Mouse (Mus musculus) limb, embryonic 14.5 days (tissue): ENCODE results near the gene Ror1. TPM values are rescaled to one million over a fixed set of nuclear protein-coding genes. Genes with fewer than 3 reads are reported as not detected.
A peak's percentile ranks its signal among the peaks of the same experiment; 100 is the strongest.

Source experiments
- ATAC-seq: fragments of 200-750 bp; cut with Nextera tagmentation; 2 replicates; pipeline ENCODE4 v1.8.0; 2017; ENCODE audit warnings: low read depth, moderate number of reproducible peaks, moderate TSS enrichment; ENCODE audit not compliant: low FRiP score
- DNase-seq: peaks from one replicate; pipeline ENCODE4 v3.0.0-alpha.2; 2015; ENCODE audit warnings: low spot score
- H3K27ac ChIP-seq: fragments of 300-500 bp; sonication (generic); replicated peaks from 2 replicates; pipeline ENCODE4 v1.5.1; 2014; ENCODE audit warnings: low read depth, mild to moderate bottlenecking, low read length, moderate library complexity, mixed read lengths
- H3K27me3 ChIP-seq: fragments of 300-500 bp; sonication (generic); 2 replicates; pipeline ENCODE4 v1.6.1; 2014; ENCODE audit warnings: low read length, mixed read lengths; ENCODE audit not compliant: control insufficient read depth, insufficient read depth
- H3K36me3 ChIP-seq: fragments of 300-500 bp; sonication (generic); 2 replicates; pipeline ENCODE4 v1.6.1; 2014; ENCODE audit warnings: mild to moderate bottlenecking, low read length, moderate library complexity, mixed read lengths; ENCODE audit not compliant: control insufficient read depth, insufficient read depth
- H3K4me1 ChIP-seq: fragments of 300-500 bp; sonication (generic); 2 replicates; pipeline ENCODE4 v1.6.1; 2014; ENCODE audit warnings: antibody characterized with exemption, low read length, mixed read lengths; ENCODE audit not compliant: control insufficient read depth, insufficient read depth
- H3K4me2 ChIP-seq: fragments of 300-500 bp; sonication (generic); replicated peaks from 2 replicates; pipeline ENCODE4 v1.6.1; 2014; ENCODE audit warnings: low read depth, mild to moderate bottlenecking, low read length, moderate library complexity; ENCODE audit not compliant: severe bottlenecking
- H3K4me3 ChIP-seq: fragments of 300-500 bp; sonication (generic); replicated peaks from 2 replicates; pipeline ENCODE4 v1.5.1; 2014; ENCODE audit warnings: low read length
- H3K9ac ChIP-seq: fragments of 300-500 bp; sonication (generic); 2 replicates; pipeline ENCODE4 v1.6.1; 2014; ENCODE audit warnings: mild to moderate bottlenecking, low read depth, low read length, moderate library complexity; ENCODE audit not compliant: severe bottlenecking
- H3K9me3 ChIP-seq: fragments of 300-500 bp; sonication (generic); 2 replicates; pipeline ENCODE4 v1.6.1; 2016; ENCODE audit warnings: low read length; ENCODE audit not compliant: control insufficient read depth
- POLR2A ChIP-seq: fragments of 200-500 bp; IDR thresholded peaks from 2 replicates; pipeline ENCODE4 v1.8.0; 2012; ENCODE audit warnings: inconsistent platforms, mild to moderate bottlenecking, moderate library complexity, borderline replicate concordance; ENCODE audit not compliant: insufficient read depth, insufficient read length; ENCODE audit errors: extremely low read depth
- WGBS: fragments of 180-500 bp; shearing (Covaris S2); extraction: QIAGEN DNeasy Blood & Tissue Kit; methylation state at CpG from one replicate; pipeline ENCODE4 v1.1.7; 2014; 5-methylcytosine and 5-hydroxymethylcytosine counted together
- polyA plus RNA-seq, 2 experiments: library from polyadenylated mRNA; depleted of rRNA in 1 of 2; stranded (reverse) in 1 of 2; unstranded in 1 of 2; fragments of >200 nt; fragmentation: Nextera tagmentation in 1 of 2; extraction: Ambion mirVana in 1 of 2; gene quantifications; 2 replicates each; pipeline versions ENCODE4 v1.2.1 to v1.2.3; 2012 to 2014

The Ror1 gene
- polyA plus RNA-seq, 2 experiments, result 8.6 to 12.0 TPM

DNA sequence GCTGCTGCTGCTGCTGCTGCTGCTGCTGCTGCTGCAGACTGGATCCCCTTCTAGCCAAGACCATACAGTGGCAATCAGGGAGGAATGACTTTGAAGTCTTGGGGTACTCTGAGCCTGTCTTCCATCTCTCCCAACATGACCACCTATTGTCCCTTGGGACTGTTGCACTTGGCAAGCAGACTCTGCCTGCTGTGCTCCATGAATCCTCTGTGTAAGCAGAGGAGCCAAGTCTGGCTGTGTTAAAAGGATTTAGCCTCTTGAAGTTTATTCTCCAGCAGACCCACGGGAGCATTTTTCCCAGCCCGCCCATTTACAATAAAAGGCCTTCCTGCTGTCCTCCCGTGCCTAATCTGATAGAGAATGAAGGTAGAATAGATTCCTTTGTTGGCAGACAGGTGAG, 327.2 kb downstream of the Ror1 start:
- peak; percentile 25 for DNase-seq
- Histone ChIP-seq H3K4me2 (no peak overlapping the region), H3K27me3 (no peaks in the 10 kb centered on the region), H3K9ac (no peak overlapping the region), H3K4me3 (no peak overlapping the region), H3K27ac (no peak overlapping the region), H3K36me3 (0 out of 2 replicates have a peak, but pooled peaks cover 3% of the 10 kb centered on the region), H3K4me1 (peaks cover 3% of the 10 kb centered on the region; the same call in 1 of the 2 replicates), H3K9me3 (no peaks in the 10 kb centered on the region)
- WGBS, result 20% methylated on average over 3 of the region's 3 CpGs
- ATAC-seq, result no peak
- no peak for TF ChIP-seq POLR2A

DNA sequence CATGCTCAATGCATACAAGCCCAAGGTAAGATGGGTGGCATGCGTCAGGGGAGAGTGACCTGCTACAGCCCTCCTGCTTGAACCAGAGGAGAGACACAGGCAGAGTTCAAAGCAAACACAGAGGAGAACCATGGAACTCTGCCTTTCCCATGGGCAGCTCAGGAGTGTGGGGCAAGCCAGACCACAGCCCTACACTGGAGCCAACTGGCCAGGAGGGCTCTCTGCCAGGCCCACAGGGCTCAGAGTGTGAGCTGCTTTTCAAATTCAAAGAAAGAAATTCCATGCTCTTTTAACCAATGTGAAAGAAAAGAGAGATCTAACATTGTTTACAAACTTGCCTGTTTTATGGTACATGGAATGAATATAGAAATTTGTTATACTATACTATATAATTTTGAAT, 330.5 kb downstream of the Ror1 start:
- Histone ChIP-seq H3K27me3 (no peaks in the 10 kb centered on the region), H3K36me3 (0 out of 2 replicates have a peak, but pooled peaks cover 3% of the 10 kb centered on the region), H3K9ac (no peak overlapping the region), H3K4me2 (no peak overlapping the region), H3K4me3 (no peak overlapping the region), H3K9me3 (no peaks in the 10 kb centered on the region), H3K4me1 (peaks cover 8% of the 10 kb centered on the region), H3K27ac (no peak overlapping the region)
- TF ChIP-seq POLR2A, result no peak
- DNase-seq, result no peak
- ATAC-seq, result no peak
- 86% methylated on average over 1 of the region's 1 CpGs for WGBS

DNA sequence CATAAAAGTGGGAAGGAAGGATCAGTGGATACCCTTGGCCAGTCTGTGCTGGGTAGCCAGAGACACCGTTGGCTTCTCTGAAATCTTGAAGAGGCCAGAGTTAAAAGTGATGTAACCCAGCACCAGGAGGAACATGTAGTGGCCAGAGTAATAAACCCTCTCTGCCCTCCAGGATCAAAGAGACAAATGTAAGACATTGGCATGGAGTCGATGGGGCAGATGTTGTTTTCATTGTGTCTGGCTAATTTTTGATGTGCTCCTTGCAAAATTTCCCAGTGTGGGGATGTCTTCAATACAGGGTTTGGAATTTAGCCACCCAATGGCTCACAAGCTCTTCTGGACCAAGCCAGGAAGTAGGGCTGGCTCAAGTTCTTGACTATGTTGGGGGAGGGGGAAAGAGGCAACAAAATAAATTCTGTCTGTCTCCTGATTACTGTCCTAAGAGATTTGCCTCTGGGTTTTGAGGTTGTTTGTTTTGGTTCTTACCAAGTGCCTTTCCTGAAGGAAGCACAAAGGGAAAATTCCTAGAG, 333.8 kb downstream of the Ror1 start:
- ATAC-seq (no peak), DNase-seq (no peak)
- no peak overlapping the region for H3K4me2 ChIP-seq
- H3K36me3 ChIP-seq, result 0 out of 2 replicates have a peak, but pooled peaks cover 3% of the 10 kb centered on the region
- no peaks in the 10 kb centered on the region for H3K9me3 ChIP-seq
- H3K4me1 ChIP-seq, result peaks cover 5% of the 10 kb centered on the region; the same call in 1 of the 2 replicates
- no peaks in the 10 kb centered on the region for H3K27me3 ChIP-seq
- no peak overlapping the region for H3K27ac ChIP-seq
- H3K4me3 ChIP-seq, result no peak overlapping the region
- no peak for TF ChIP-seq POLR2A
- H3K9ac ChIP-seq, result no peak overlapping the region
- WGBS, result 34% methylated on average over 2 of the region's 2 CpGs

DNA sequence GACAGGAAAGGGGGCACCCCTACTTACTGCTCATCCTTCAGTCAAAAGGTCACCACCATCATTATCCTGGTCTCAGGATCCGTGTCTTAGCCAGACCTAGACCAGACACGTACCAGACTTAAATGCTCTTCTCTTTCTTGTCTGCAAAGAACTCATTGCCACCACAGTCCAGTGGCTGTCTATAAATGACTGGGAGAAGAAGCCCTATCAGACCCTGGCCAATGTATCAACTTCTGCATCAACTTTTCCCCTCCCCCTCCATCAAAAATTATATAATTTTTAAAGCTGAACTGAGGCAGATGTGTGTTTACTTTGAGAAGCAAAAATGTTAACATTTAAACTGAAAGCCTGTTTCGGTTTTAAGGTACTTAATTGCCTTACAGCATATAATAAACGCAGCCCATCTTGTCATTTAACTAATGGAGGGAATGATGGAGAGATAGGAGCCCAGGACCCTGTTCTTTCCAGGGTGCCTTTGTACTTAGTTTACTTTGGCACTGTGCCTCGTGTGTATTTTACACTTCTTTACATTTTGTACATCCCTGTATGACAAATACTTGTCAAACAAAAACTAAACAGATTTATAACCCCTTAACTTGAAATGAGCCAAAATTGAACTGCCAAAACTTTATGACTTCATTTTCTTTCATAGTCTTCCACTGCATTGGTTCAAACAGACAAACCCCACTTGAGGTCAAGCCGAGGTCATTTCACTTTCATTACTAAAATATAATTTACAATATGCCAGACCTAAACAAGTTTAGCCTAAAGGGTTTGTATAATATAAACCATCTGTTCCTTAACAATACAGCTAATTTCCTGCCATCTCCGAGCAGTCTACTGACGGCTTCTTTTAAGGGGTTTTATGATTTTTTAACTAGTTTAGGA, 339.9 kb downstream of the Ror1 start:
- Histone ChIP-seq H3K27me3 (no peaks in the 10 kb centered on the region), H3K4me1 (peaks cover 10% of the 10 kb centered on the region), H3K4me2 (no peak overlapping the region), H3K27ac (no peak overlapping the region), H3K9ac (no peak overlapping the region), H3K9me3 (no peaks in the 10 kb centered on the region), H3K36me3 (no peaks in the 10 kb centered on the region), H3K4me3 (no peak overlapping the region)
- DNase-seq (peak; percentile 76), ATAC-seq (peak; percentile 71)
- 19% methylated on average over 8 of the region's 8 CpGs for WGBS
- no peak for TF ChIP-seq POLR2A

DNA sequence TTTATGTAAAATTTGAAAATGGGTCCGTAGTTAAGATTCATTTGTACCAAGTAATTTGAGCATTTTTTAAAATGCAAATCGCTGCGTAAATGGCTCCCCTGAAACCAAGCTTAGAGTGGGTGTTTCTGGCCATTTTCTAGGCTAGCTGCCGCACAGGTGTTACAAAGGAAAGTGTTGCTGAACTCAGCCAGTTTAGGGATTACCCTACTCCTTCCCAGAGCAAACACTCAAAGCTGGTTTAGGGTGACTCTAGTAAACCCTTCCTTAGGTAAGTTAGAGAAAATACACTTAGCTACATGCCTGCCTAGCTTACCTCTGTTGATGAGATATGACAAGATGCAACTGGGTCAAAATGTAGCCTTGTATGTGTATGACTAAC, 340.6 kb downstream of the Ror1 start:
- no peak overlapping the region for H3K9ac ChIP-seq
- DNase-seq, result no peak
- peaks cover 5% of the 10 kb centered on the region; the same call in 1 of the 2 replicates for H3K36me3 ChIP-seq
- H3K4me1 ChIP-seq, result peaks cover 10% of the 10 kb centered on the region
- 20% methylated on average over 4 of the region's 4 CpGs for WGBS
- H3K4me3 ChIP-seq, result no peak overlapping the region
- H3K27ac ChIP-seq, result no peak overlapping the region
- no peaks in the 10 kb centered on the region for H3K27me3 ChIP-seq
- H3K4me2 ChIP-seq, result no peak overlapping the region
- peak; percentile 44; the same call in 1 of the 2 replicates for ATAC-seq
- no peak for TF ChIP-seq POLR2A
- H3K9me3 ChIP-seq, result no peaks in the 10 kb centered on the region
